Comparison of ENCODE assay signal across 1 mouse cellular context in the genomic region with DNA sequence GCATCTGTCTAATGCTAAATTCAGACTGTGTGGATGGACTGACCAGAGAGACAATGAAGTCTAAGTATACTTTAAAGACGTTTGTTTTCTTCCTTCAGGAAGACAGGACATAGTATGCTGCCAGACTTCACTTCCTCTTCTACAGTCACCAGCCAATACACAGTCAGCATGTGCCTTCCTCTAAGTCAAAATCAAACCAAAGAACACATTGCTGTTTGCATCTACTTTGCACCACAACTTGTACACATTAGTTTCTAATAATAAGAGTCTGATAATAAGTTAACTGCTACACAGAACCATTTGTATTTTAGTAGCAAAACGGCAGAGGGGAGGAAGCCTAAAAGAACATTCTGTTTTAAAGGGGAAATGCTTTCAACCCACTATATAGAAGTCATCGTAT.
TF ChIP-seq lines count a peak whose summit lies in the region.

No protein-coding gene starts in this region.

TF ChIP-seq in MEL, 35 proteins besides CTCF, POLR2A, EP300 and RAD21 (continued from another document):
- TF ChIP-seq RCOR1 (IDR thresholded peaks at IDR 0.05; ENCODE audit: low read depth, low read length) (no peak), MAX (IDR thresholded peaks at IDR 0.05; ENCODE audit: low read length) (peak; percentile 71; the same call in 1 of the 2 replicates), TBP (IDR thresholded peaks at IDR 0.05; ENCODE audit: low read depth, low read length) (no peak), POLR2AphosphoS5 (IDR thresholded peaks at IDR 0.05; ENCODE audit: borderline replicate concordance, low read depth, low read length) (no peak), UBTF (IDR thresholded peaks at IDR 0.05; ENCODE audit: borderline replicate concordance, insufficient read depth, low read depth, low read length) (no peak), TAL1 (IDR thresholded peaks at IDR 0.05; ENCODE audit: low read length) (no peak), NELFE (IDR thresholded peaks at IDR 0.05; ENCODE audit: low read depth, low read length) (no peak), GABPA (IDR thresholded peaks at IDR 0.05; ENCODE audit: low read depth, low read length) (no peak), E2F4 (IDR thresholded peaks at IDR 0.05; ENCODE audit: borderline replicate concordance, low read depth, low read length) (no peak), ZMIZ1 (IDR thresholded peaks at IDR 0.05; ENCODE audit: low read depth, low read length) (no peak), ZNF384 (IDR thresholded peaks at IDR 0.05; ENCODE audit: low read depth, low read length) (no peak), ETS1 (IDR thresholded peaks at IDR 0.05; ENCODE audit: low read depth, low read length) (no peak), KAT2A (conservative IDR thresholded peaks at IDR 0.05; ENCODE audit: low read depth, low read length) (no peak), ZKSCAN1 (IDR thresholded peaks at IDR 0.05; ENCODE audit: low read depth, low read length) (no peak), CHD1 (IDR thresholded peaks at IDR 0.05; ENCODE audit: low read depth, low read length) (no peak), MYB (IDR thresholded peaks at IDR 0.05; ENCODE audit: low read depth, low read length) (no peak), MXI1 (IDR thresholded peaks at IDR 0.05; ENCODE audit: low read depth, low read length) (peak; percentile 42; the same call in 1 of the 2 replicates), TCF12 (IDR thresholded peaks at IDR 0.05; ENCODE audit: low read depth, low read length) (no peak), USF2 (IDR thresholded peaks at IDR 0.05; ENCODE audit: borderline replicate concordance in 1 of 2, insufficient read depth in 1 of 2, low read depth in 1 of 2, low read length in 2 of 2) (no peak)
